Mouse (Mus musculus): ENCODE measurements around the gene Msrb2. TPM values are rescaled to one million over a fixed set of nuclear protein-coding genes. Genes with fewer than 3 reads are reported as not detected.
A peak's percentile ranks its signal among the peaks of the same experiment; 100 is the strongest.

Msrb2 gene
- total RNA-seq, 1 experiment: 17.1 TPM

DNA sequence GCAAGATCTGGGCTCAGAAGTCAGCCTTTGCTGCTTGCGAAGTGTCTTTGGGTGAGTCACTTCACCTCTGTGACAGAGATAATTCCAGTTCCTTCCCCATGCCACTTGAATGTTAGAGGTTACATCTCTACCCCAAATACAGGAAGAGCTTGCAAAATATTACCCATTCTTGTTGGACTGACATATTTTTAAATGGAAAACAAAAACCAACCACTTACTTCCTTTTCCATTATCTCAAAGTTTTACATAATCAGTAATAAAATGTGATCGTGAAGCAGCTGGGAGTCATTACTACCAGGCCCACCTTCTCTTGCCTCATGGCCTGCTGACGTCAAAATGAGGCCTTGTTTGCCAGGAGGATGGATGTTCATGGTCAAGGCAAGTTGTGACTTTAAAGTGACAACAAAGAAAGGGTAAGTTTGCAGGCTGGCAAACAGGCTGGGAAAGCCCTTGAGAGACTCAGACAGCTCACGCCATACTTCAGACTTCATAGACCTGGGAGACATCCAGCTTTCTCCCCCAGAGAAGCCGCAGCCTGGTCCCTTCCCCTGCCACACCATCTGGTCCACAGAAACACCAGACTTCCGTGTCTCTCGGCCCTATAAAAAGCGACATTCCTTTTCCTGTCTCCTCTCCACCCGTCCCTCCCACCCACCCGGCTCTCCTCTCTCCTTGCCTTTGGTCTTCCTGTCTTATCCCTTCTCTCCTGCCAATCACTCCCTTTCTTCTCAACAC is 27.2 kb upstream of the Msrb2 start:
- no peak for TF ChIP-seq ZC3H11A (IDR thresholded peaks at IDR 0.05; ENCODE audit: borderline replicate concordance, low read depth, low read length)
- TF ChIP-seq CHD2 (IDR thresholded peaks at IDR 0.05; ENCODE audit: low read depth, low read length): no peak
- no peak for TF ChIP-seq ZNF384 (IDR thresholded peaks at IDR 0.05; ENCODE audit: low read depth, low read length)
- TF ChIP-seq MAFK (IDR thresholded peaks at IDR 0.05; ENCODE audit: insufficient read depth, low read depth, low read length): no peak
- no peak for TF ChIP-seq HCFC1 (IDR thresholded peaks at IDR 0.05; ENCODE audit: borderline replicate concordance, insufficient read depth, low read length)
- Histone ChIP-seq H3K9ac (ENCODE audit: insufficient read depth, low read depth, low read length, poor library complexity, severe bottlenecking) (no peak overlapping the region), H3K4me1 (ENCODE audit: control insufficient read depth in 2 of 2, insufficient read depth in 2 of 2, low read length in 2 of 2, poor library complexity in 1 of 2) (no peaks in the 10 kb centered on the region), H3K9me3 (ENCODE audit: control insufficient read depth, insufficient read depth, low read depth, low read length) (no peaks in the 10 kb centered on the region), H3K27ac (ENCODE audit: insufficient read depth, low read depth, low read length, poor library complexity, severe bottlenecking) (no peak overlapping the region), H3K4me3 (ENCODE audit: insufficient read depth in 1 of 2, low read depth in 1 of 2, low read length in 2 of 2, poor library complexity in 1 of 2, severe bottlenecking in 1 of 2) (no peak overlapping the region), H3K36me3 (ENCODE audit: control insufficient read depth, insufficient read depth, low read length, poor library complexity, severe bottlenecking) (no peaks in the 10 kb centered on the region)
- DNase-seq (ENCODE audit: low read depth, low spot score): no peak
- in situ Hi-C loops (cut with MboI; ENCODE audit: low sequenced_read_pairs in 2 of 2, unreplicated experiment in 2 of 2): no loop called here

DNA sequence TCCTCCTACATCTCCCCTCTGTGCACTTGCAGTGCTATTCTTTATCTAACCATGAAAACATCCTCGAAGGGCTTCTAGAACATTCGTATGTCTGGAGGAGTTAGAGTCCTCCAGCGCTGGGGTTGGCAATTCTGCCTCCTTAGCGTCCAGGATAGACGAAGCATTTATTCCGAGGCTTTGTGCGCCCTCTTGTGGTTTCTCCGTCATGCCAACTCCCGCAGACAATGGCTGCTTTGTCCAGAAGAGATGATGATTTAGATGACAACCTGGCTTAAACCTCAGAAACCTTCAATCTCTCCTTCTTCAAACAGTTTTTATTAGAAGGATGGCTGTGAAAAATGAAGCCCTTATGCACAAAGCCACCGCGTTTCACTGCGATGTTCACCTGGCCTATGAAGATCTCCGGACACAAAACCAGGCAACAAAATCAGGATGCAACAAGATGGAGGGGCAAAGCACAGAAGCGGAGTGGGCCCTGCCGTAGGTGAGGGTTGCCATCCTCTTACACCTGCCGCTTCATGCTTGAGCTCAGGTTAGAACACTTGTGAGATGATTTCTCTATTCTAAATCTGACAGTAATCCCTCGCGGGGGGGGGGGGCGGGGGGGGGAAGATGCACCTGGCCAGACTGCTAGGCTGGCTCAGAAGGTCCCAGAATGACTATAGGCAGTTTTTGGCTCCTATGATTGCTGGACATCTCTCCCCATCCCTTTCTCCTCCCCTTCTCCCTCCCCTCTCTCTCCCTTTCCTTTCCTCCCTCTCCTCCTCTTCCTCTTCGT is 26.4 kb upstream of the Msrb2 start:
- Histone ChIP-seq H3K36me3 (ENCODE audit: control insufficient read depth, insufficient read depth, low read length, poor library complexity, severe bottlenecking) (no peaks in the 10 kb centered on the region), H3K9ac (ENCODE audit: insufficient read depth, low read depth, low read length, poor library complexity, severe bottlenecking) (no peak overlapping the region), H3K4me3 (ENCODE audit: insufficient read depth in 1 of 2, low read depth in 1 of 2, low read length in 2 of 2, poor library complexity in 1 of 2, severe bottlenecking in 1 of 2) (no peak overlapping the region), H3K27ac (ENCODE audit: insufficient read depth, low read depth, low read length, poor library complexity, severe bottlenecking) (no peak overlapping the region), H3K4me1 (ENCODE audit: control insufficient read depth in 2 of 2, insufficient read depth in 2 of 2, low read length in 2 of 2, poor library complexity in 1 of 2) (no peaks in the 10 kb centered on the region), H3K9me3 (ENCODE audit: control insufficient read depth, insufficient read depth, low read depth, low read length) (no peaks in the 10 kb centered on the region)
- in situ Hi-C loops (cut with MboI; ENCODE audit: low sequenced_read_pairs in 2 of 2, unreplicated experiment in 2 of 2): no loop called here
- peak; percentile 75 for DNase-seq (ENCODE audit: low read depth, low spot score)
- TF ChIP-seq ZC3H11A (IDR thresholded peaks at IDR 0.05; ENCODE audit: borderline replicate concordance, low read depth, low read length) (peak; percentile 91), ZNF384 (IDR thresholded peaks at IDR 0.05; ENCODE audit: low read depth, low read length) (no peak), CHD2 (IDR thresholded peaks at IDR 0.05; ENCODE audit: low read depth, low read length) (no peak), MAFK (IDR thresholded peaks at IDR 0.05; ENCODE audit: insufficient read depth, low read depth, low read length) (no peak), HCFC1 (IDR thresholded peaks at IDR 0.05; ENCODE audit: borderline replicate concordance, insufficient read depth, low read length) (no peak)

DNA sequence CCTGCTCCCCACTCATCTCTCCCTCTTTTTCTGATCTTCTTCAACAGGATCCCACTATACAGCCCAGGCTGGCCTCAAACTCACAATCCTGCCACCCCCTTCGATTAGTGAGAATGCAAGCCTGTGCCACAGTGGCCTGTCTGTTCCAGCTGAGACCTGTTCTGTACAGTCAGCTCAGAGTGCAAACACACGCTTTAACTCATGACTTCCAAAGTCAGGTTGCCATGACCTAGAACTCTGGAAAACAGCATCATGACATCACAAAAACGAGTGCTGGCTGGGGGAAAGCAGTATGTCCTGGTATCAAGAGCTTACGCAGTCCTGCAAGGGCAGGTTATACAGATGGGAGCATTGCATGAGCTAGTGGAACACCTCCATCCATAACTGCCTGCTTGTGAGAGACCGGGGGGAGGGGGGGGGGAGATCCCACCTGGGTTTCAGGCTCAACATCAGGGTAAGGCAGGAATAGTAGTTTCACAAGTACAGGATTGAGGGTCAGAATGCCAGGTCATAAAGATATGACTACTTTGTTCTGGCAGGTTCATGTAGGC is 25.8 kb upstream of the Msrb2 start:
- Histone ChIP-seq H3K27ac (ENCODE audit: insufficient read depth, low read depth, low read length, poor library complexity, severe bottlenecking) (no peak overlapping the region), H3K36me3 (ENCODE audit: control insufficient read depth, insufficient read depth, low read length, poor library complexity, severe bottlenecking) (no peaks in the 10 kb centered on the region), H3K9me3 (ENCODE audit: control insufficient read depth, insufficient read depth, low read depth, low read length) (no peaks in the 10 kb centered on the region), H3K4me3 (ENCODE audit: insufficient read depth in 1 of 2, low read depth in 1 of 2, low read length in 2 of 2, poor library complexity in 1 of 2, severe bottlenecking in 1 of 2) (no peak overlapping the region), H3K9ac (ENCODE audit: insufficient read depth, low read depth, low read length, poor library complexity, severe bottlenecking) (no peak overlapping the region), H3K4me1 (ENCODE audit: control insufficient read depth in 2 of 2, insufficient read depth in 2 of 2, low read length in 2 of 2, poor library complexity in 1 of 2) (no peaks in the 10 kb centered on the region)
- in situ Hi-C loops (cut with MboI; ENCODE audit: low sequenced_read_pairs in 2 of 2, unreplicated experiment in 2 of 2): no loop called here
- no peak for DNase-seq (ENCODE audit: low read depth, low spot score)
- TF ChIP-seq ZNF384 (IDR thresholded peaks at IDR 0.05; ENCODE audit: low read depth, low read length) (no peak), HCFC1 (IDR thresholded peaks at IDR 0.05; ENCODE audit: borderline replicate concordance, insufficient read depth, low read length) (no peak), ZC3H11A (IDR thresholded peaks at IDR 0.05; ENCODE audit: borderline replicate concordance, low read depth, low read length) (no peak), MAFK (IDR thresholded peaks at IDR 0.05; ENCODE audit: insufficient read depth, low read depth, low read length) (no peak), CHD2 (IDR thresholded peaks at IDR 0.05; ENCODE audit: low read depth, low read length) (no peak)

DNA sequence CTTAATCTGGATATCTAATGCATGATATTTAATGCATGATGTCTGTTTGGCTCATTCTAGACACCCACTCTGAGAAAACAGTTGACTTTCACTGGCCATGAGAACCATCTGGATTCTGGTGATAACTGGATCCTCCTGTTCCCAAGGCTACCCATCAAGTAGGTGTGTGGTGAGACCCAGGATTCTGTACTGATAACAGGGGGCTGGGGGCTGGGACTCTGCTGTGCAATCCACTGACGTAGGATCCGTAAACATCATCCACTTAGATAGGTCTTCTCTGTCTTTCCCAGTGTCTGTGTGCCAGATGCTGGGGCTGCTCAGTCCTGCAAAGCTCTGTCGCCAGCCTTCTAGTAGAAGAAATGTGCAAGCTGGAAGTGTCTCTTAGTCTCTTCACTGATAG is 22.8 kb upstream of the Msrb2 start:
- H3K9ac ChIP-seq (ENCODE audit: insufficient read depth, low read depth, low read length, poor library complexity, severe bottlenecking): no peak overlapping the region
- DNase-seq (ENCODE audit: low read depth, low spot score): no peak
- TF ChIP-seq CHD2 (IDR thresholded peaks at IDR 0.05; ENCODE audit: low read depth, low read length): no peak
- TF ChIP-seq MAFK (IDR thresholded peaks at IDR 0.05; ENCODE audit: insufficient read depth, low read depth, low read length): no peak

More for the DNA sequence above, 22.8 kb upstream of the Msrb2 start:
- Histone ChIP-seq H3K4me3 (ENCODE audit: insufficient read depth in 1 of 2, low read depth in 1 of 2, low read length in 2 of 2, poor library complexity in 1 of 2, severe bottlenecking in 1 of 2) (no peak overlapping the region), H3K9me3 (ENCODE audit: control insufficient read depth, insufficient read depth, low read depth, low read length) (no peaks in the 10 kb centered on the region), H3K36me3 (ENCODE audit: control insufficient read depth, insufficient read depth, low read length, poor library complexity, severe bottlenecking) (no peaks in the 10 kb centered on the region), H3K27ac (ENCODE audit: insufficient read depth, low read depth, low read length, poor library complexity, severe bottlenecking) (no peak overlapping the region), H3K4me1 (ENCODE audit: control insufficient read depth in 2 of 2, insufficient read depth in 2 of 2, low read length in 2 of 2, poor library complexity in 1 of 2) (no peaks in the 10 kb centered on the region)
- in situ Hi-C loops (cut with MboI; ENCODE audit: low sequenced_read_pairs in 2 of 2, unreplicated experiment in 2 of 2): no loop called here
